Mouse (Mus musculus) fibroblast of lung, adult 2 months (primary cell): ENCODE results near the gene Ptges2.
"Not testable (repeated sequence)": the region's sequence is repeated elsewhere in the genome, so short reads cannot be mapped to it uniquely, and the experiment has no call there.

Experiments
- DNase-seq: peaks from one replicate; pipeline ENCODE4 v3.0.0-alpha.2; 2011; ENCODE audit warnings: low read depth

Ptges2 gene

DNA sequence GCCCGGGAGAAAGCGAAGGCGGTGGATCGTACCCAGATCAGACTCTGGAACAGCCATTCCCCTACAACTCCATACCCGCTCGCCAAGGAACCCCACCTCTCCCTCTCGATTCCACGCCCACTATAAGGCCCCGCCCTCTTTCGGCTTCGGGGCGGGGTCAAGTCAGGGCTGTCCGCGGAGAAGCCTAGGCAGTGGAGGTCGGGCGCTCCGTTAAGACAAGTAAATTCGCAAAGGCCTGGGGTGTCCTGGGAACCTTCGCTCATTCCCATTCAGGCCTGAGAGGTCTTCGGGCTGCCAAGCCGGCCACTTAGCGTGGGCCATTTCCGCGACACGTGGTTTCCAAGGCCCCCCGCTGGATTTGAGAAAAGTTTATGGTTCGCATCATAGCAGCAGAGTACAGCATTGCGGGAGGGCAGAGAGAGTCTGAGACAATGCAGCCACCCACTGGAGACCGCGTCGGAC is at the start of gene Ptges2:
Ptges2 (plus strand) TSS at position 413 of the 462 bp plus-strand sequence.
- DNase-seq, result peak; percentile 78

DNA sequence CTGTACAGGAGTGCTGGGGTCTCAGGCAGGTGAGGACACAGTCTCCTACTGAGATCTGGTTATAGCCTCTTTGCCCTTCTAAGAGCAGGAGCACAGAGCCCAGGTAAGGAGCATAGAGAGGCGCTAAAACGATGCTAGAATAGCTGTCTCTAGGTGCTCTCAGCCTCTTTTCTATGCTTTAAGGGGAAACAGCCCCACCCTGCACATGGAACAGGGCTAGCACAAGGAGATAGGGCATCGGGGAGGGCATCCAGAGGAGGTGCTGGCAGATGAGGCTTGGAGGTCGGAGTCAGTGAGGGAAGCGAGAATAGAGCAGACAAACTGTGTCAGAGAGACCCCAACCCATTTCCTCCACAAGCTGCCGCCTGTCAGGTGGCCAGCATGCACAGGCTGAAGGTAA is 48.7 kb upstream of the Ptges2 start:
- no peak for DNase-seq

DNA sequence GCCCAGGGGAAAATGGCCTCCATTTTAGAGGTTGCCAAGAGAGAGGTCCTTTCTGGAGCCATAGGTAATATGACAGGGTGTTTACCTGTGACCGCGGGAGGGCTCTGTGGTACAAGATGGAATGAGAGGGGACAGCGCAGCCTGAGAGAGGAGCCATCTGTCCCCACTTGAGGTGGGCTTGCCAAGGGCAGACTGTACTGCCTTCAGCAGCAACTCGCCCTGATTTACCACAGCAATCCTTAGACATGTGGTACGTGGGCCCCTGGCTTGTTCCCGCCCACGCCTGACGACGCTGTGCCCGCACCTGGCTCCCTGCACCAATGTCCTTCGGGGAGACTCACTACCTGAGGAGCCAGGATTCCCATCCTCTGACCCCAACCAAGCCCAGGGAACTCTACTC is 47.4 kb upstream of the Ptges2 start:
- DNase-seq, result no peak

DNA sequence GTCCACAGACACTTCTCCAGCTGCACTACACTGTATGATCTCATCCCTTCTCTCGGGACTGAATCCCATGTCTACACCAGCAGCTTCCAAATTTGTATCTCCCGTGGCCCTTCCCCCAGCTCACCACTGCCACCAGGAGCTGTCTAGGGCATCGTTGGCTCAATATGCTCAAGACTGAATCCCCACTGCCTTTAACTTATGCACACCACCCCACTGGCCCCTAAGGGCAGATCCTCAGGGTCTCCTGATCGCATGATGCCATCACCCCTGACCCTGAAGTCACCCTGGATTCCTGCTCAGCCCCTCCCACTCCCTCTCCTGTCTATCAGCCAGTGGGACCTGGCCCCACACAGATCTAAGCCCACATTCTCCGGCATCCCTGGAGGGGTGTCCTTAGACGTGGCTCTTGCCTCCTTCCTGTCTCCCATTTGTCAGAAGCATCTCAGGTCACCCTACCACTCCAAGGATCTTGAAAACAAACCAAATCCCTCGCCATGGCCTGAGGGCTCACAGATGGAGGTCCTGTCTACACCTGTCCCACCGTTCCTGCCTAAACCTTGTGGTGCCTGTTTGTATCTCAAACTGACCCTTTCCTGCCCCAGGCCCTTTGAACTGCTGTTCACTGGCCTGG is 46.0 kb upstream of the Ptges2 start:
- no peak for DNase-seq

DNA sequence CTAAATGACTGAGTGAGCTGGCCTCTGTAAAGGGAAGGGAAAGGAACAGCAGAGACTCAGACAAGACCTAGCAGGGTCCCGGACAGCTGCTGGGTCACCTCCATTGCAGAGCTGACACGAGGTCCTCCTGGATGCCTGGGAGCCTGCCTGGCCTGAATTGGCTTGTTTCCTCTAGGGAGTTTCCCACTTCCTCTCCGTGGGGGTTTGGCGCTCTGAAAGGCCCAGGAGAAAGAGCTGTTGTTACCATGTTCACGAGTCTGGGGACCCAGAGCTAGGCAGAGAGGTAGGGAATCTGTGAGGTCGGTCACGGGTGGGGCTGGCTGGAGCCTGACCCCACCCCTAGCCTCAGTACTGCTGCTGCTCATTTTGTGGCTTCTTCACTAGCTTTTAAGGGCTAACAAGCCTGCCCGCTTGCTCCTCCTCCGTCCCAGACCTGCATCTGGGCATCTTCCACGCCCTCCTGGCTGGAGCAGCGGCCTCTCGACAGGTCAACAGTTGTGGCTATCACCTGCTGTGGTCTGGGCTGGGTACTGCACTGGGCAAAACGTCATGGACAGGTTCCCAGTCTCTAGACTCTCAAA is 45.1 kb upstream of the Ptges2 start:
- DNase-seq, result no peak

DNA sequence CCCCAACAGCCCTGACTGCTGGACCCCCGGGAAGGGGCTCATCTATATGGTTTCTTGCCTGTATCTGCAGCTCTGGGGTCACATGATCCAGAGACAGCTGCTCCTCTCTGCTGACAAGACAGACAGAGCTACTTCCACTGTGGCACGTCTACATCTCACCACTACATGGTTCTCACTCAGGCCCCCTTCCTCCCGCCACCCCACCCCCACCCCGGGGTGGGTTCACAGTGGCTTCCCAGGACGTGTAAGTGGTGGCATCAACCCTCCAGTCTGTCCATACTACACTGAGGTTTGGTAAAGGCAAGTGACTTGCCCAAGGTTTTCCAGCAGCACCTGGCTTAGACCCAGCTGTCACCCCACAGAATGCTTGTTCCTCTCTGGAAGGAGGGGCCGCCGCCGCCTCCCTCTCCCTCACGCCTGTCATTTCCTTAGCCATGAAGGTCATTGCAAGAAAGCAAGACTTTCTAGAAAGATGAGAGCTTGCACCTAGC is 44.2 kb upstream of the Ptges2 start:
- no peak for DNase-seq

DNA sequence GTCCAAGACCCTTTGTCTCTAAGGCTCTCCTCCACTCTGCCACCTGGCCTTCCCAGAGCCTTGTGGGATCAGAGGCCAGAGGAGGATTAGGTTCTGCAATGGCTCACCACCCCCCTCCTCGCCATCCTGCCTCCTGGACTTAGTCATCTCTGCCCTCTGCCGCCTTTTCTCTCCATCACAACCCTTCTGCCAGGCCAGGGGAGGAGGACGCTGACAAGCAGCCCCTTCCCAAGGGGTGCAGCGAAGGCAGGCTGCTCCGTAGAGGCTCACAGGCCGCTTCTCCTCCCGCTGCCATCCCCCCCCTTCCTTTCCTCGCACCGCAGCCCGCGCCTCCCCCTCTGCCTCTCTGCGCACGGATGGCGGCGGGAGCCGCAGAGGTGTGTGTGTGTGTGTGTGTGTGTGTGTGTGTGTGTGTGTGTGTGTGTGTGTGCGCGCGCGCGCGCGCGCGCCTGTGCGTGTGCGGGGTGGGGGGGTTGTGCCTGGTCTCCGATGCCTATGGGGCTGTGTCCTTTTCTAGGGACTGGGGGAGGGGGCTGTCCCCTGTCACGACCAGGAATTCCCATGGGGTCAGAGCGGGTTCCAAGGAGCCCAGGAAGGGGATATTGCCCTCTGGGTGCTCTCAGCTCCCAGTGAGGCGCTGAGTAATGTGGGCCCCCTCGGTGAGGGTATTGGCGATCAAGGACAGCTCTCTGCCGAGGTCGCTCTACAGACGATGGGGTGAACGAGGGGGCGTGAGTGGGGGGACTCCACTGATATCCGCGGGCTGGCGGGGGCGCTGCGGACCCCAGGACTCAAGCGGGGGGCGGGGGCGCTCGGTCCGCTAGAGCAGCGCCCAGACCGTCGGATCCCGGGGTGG is 43.3 kb upstream of the Ptges2 start, which contains the start of gene Ciz1:
Ciz1 (plus strand) TSS at position 177 of the 856 bp plus-strand sequence.
- DNase-seq, result no peak

DNA sequence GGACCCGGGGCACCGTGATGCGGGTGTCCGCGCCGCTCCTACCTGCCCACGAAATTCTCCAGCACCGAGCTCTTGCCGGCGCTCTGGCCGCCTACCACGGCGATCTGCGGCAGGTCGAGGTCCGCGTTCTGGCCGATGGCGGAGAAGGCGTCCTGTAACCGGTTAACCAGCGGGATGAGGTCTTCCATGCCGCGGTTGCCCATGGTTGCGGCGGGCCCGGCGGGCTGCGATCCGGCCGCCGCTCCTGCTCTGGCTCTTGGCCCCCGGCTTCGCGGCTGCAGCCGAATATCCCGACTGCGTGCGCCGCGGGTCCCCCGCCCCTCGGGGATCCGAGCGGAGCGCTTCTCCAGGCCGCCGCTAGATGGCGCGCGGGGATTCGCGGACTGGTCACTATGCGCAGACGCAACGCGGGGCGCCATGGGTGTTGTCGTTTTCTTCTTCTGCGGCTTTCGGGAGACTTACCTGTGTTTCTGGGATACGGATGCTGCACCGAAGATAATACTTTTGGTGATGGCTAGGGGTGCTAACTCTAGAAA is 42.6 kb upstream of the Ptges2 start, which contains the start of gene Dnm1:
Dnm1 (minus strand) TSS at position 332 of the 536 bp plus-strand sequence.
- no peak for DNase-seq

DNA sequence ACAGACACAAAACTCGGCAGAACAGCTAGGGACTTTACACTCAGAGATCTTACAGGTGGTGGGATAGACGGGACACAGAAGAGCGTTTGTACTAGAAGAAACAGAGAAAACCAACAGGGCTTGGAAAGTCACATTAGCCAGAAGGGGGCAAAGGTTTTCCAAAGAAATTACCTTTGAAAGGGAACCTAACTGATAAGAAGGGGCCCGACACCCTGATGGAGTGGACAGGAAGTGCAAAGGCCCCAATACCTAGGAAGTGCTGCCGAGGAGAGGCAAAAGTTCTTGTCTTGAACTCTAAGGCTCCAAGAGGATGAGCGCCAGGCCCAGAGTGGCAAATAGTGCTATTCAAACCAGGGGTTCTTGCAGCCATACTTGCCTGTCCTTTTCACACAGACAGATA is 41.9 kb upstream of the Ptges2 start:
- DNase-seq, result no peak

DNA sequence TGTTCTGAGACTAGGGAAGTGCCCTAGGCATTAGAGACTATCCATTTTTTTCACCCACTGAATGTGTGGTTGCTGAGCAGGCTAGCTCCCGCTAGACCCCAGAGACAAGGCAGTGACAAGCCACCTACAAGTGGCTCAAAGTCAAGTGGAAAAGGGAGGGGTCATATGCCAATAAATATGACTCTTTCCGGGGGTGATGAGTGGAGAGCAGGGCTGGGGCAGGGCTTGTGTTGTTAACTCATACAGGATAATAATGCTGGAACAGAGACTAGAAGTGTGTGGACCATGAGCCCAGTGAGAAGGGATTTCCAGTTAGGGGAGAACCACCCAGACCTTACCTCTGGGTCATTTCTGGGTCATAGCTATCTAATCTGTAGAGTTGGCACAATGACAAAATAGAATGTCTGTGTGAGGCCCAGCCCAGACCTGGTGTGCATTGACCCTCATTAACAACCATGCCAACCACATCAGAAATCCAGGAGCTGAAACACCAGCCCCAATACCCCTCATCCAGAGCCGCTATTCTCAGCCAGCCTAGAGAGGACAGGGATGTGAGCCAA is 41.3 kb upstream of the Ptges2 start:
- no peak for DNase-seq

DNA sequence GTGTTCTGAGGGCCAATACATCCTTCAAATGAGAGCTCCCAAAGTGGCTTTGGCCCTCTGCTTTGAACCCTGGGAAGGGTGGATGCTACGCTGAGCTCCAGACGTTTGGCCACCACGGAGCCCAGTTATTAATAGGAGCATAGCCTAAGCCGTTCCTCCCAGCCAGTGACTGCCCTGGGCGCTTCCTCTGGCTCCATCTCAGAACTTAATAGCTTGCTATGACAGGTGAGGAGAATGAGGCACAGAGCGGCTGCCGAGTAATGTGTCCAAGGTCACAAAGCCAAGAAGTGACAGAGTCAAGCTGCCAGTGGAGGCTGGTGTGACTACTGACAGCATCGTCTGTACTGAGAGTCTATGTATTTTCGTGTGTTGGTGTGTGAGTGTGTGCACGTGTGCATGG is 39.5 kb upstream of the Ptges2 start:
- no peak for DNase-seq

DNA sequence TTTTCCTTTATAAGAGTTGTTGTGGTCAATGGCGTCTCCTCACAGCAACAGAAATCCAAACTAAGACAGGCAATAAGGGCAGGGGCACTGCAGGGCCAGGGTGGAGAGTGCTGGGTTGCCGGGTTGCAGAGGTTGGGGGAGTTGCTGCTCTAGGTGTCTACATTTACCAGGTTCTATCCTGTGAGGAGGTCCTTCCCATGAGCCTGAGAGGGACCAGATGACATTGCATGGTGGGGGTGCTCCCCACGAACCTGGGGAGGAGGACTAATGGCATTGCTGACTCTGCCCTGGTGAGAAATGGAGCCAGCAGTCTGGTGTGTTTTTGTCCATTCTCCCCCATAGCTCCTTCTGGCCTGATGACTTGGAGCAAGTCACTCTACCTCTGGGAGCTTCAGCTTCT is 38.0 kb upstream of the Ptges2 start:
- DNase-seq, result no peak

DNA sequence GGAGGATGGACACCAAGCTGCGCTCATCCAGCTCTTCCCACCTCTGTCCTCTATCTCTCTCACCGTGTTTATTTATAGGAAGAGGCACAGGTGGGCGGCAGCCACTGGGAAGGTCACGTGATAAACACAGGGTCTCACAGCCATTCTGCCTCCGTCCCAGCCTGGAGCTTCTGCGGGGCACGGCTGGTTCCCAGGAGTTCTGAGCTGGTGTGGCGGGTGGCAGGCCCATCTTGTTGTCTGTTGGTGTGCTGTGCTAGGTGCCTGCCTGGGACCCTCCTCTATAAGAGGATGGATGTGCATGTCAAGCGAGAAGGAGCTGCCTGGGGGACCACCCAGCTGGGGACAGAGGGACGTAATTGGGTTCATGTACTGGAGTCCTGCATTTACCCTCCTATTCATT is 37.3 kb upstream of the Ptges2 start:
- no peak for DNase-seq

DNA sequence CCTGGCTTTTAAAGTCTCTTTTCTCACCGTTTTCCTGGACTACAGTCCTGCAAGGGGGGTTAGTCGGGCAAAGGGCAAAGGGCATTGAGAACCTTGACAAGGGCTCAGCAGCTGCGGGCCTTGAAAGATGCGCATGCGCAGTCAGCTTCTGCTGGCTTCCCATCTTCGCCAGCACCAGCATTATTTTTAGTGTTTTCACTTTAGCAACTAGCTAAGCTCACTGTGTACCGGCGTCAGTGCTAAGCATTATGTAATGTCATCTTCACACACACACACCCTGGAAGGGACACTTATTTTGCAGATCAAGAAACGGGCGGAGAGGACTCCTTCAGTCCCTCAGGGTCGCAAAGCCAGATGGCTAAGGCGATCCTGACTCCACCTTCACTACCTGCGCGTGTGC is 35.0 kb upstream of the Ptges2 start:
- no peak for DNase-seq

DNA sequence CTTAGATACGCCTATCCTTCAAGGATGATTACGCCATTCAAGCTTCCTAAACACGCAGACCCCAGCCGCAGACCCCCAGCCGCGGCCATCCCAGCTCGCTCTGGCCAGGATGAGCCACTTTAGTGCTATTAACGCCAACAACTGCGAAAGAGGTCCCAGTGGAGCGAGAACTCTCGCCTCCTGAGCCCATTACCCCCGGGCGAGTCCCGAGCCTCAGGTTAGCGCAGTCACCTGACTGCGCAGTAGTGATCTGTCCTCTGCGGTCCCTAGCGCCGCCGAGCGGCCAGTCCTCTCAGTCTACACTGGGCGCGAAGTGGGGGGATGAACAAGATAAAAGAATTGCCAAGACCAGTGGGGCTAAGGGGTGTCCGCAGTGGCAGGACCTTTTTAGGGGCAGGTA is 34.3 kb upstream of the Ptges2 start:
- DNase-seq, result no peak

DNA sequence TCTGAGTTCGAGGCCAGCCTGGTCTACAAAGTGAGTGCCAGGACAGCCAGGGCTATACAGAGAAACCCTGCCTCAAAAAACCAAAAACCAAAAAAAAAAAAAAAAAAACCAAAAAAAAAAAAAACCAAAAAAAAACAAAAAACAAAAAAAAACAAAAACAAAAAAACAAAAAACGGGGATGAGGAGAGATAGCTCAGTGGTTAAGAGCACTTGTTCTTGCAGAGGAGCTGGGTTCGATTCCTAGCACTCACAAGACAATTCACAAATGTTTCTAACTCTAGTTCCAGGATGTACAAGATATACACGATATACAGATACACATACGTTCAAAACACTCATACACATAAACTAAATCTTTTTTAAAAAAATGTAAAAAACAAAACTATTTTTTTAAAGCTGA is 33.4 kb upstream of the Ptges2 start:
- DNase-seq, result not testable (repeated sequence)

DNA sequence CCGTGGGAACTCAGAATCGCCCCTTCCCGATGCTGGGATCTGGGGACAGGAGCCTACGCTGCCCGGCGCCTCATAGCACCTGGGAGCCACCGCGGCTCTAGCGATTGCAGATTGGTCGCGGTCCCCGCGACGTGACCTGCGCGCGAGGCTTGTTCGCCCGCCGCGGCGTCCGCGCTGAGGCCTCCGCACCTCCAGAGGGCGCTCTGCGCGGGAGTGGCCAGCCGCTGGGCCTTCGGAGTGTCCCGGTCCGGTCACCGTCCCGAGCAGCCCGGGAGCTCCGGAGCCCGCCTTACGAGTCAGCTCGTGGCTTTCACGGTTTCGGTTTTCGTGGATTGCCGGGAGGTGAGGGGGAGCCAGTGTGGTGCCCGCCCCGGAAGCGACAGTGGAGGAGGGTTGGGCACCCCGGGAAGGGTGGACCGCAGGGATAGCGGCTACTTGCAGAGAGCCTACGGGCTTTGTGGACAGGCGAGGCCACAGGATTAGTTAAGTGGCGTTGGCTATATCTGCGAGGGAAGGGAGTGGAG is 32.8 kb upstream of the Ptges2 start:
- no peak for DNase-seq

DNA sequence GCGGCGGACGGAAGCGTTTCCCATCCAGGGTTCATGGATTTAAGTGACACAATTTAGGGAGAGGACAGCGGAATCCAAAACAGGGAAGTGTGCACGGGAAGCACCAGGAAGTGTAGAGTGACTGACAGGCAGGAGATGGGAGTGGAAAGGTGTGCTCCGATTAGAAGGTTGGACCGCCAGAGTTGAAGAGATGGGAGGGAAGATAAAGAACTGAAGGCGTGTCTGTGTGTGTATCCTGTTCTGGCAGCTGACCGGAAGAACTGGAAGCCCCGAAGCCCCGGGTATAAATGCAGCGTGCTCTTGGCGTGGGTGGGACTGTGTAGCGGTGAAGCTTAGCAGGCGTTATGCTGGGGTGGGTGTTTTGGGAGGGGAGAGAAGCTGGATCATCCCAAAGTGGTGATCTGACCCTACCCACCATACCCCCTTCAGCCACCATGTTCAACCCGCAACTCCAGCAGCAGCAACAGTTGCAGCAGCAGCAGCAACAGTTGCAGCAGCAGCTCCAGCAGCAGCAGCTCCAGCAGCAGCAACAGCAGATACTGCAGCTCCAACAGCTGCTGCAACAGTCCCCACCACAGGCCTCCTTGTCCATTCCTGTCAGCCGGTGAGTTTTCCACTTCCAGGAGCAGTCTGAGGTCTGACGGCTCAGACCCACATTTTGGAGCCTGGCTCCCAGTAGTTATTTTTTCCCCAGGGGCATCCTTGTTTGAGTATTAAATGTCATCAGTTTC is 32.2 kb upstream of the Ptges2 start:
- no peak for DNase-seq

DNA sequence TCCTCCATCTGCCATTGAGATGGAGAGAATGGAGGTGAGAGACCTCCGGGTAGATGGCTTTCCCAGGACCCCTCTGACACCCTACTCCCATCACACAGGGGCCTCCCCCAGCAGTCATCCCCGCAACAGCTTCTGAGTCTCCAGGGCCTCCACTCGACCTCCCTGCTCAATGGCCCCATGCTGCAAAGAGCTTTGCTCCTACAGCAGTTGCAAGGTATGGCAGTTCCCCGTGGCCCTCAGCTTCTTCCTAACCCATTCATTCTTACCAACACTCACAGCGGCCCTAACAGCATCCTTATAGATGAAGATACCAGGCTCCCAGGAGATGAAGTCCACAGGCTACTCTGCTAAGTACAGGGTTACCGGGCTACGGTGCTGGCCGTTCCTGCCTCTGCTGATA is 31.6 kb upstream of the Ptges2 start:
- no peak for DNase-seq

DNA sequence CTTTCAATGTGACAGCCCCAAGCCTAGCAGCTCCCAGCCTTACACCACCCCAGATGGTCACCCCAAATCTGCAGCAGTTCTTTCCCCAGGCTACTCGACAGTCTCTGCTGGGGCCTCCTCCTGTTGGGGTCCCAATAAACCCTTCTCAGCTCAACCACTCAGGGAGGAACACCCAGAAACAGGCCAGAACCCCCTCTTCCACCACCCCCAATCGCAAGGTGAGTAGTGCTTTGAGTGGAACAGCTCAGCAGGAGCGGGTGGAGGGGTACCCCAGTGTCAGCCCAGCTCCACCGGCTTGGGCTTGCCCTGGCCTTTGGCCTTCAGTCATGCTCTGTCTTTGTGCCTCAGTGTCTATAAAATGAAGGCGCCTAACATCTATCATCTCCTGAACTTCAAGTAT is 28.4 kb upstream of the Ptges2 start:
- no peak for DNase-seq

DNA sequence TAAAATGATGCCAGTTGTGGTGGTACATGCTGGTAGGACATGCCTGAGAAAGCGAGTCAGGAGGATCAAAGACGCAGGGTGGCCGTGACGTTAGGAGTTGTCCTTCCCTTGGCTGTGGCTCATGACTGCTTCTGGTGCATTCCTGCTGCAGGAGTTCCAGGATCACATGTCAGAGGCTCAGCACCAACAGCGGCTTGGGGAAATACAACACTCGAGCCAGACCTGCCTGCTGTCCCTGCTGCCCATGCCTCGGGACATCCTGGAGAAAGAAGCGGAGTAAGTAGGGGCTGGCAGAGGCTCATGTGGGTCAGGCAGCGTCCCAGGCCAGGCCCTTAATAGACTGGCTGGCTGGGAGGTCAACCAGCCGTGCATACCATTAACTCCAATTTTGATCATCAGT is 21.5 kb upstream of the Ptges2 start:
- no peak for DNase-seq
